Comparison of ENCODE assay signal across 22 mouse cellular contexts in the genomic region with DNA sequence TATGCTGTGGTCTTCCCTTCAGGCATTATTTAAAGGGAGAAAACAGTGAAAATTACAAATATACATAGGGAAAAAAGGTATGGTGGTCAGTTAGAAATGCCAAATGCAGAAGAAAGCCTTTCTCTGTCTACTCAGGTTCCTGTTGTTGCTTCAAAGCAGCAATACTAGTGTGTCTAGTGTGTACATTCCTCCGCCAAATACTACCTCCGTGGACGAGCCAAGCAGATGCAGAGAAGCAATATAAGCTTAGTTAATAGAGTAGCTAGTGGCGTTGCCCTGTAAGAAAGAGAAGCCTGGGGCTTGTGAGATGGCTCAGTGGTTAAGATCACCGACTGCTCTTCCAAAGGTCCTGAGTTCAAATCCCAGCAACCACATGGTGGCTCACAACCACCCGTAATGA.
A peak's percentile ranks its signal among the peaks of the same experiment; 100 is the strongest.
DNase-seq lines count a peak whose midpoint lies in the region; ATAC-seq and TF ChIP-seq lines count a peak whose summit lies in the region.
"Had no signal": no experiment of that assay in that cellular context is flagged by ENCODE, and none has a peak within 500 bp of the region (broad histone marks: within the 10 kb centered on the region; RNA-seq: fewer than 3 reads in every experiment).

No protein-coding gene starts in this region.

- ATAC-seq in hindbrain, embryonic 14.5 days (ENCODE audit: low FRiP score), result no peak
- no peak for ATAC-seq in hindbrain, embryonic 12.5 days (ENCODE audit: low FRiP score)
- no peak for ATAC-seq in neural tube, embryonic 13.5 days (ENCODE audit: low read depth)
- 0 out of 2 replicates have a peak, but pooled peaks have one; percentile 3 for ATAC-seq in forebrain, embryonic 13.5 days
- ATAC-seq in forebrain, postnatal 0 days, result no peak
- ATAC-seq: activated CD4-positive, CD25-positive, alpha-beta regulatory T cell, adult 4 months; intestine, embryonic 15.5 days; Patski had no signal

- H3K4me1 ChIP-seq in hindbrain, embryonic 14.5 days (replicated peaks; ENCODE audit: control insufficient read depth, insufficient read depth, low read length), result 0 out of 2 replicates have a peak, but pooled peaks cover 12% of the 10 kb centered on the region
- H3K4me1 ChIP-seq in hindbrain, embryonic 12.5 days, result peaks cover 7% of the 10 kb centered on the region
- H3K4me1 ChIP-seq in neural tube, embryonic 13.5 days (replicated peaks), result peaks cover 20% of the 10 kb centered on the region
- H3K4me1 ChIP-seq in forebrain, embryonic 13.5 days, result peaks cover 35% of the 10 kb centered on the region
- no peaks in the 10 kb centered on the region for H3K4me1 ChIP-seq in forebrain, postnatal 0 days (ENCODE audit: insufficient read depth)
- H3K4me1 ChIP-seq: embryonic facial prominence, embryonic 12.5 days; intestine, embryonic 15.5 days had no signal

- no peak overlapping the region for H3K4me2 ChIP-seq in hindbrain, embryonic 14.5 days (replicated peaks)
- H3K4me2 ChIP-seq in hindbrain, embryonic 12.5 days (replicated peaks), result no peak overlapping the region
- H3K4me2 ChIP-seq in neural tube, embryonic 13.5 days, result no peak overlapping the region
- no peak overlapping the region for H3K4me2 ChIP-seq in forebrain, embryonic 13.5 days
- H3K4me2 ChIP-seq in forebrain, postnatal 0 days (ENCODE audit: low read depth), result no peak overlapping the region
- H3K4me2 ChIP-seq: embryonic facial prominence, embryonic 12.5 days; heart, embryonic 11.5 days; intestine, embryonic 15.5 days had no signal

- H3K9me3 ChIP-seq in hindbrain, embryonic 14.5 days (ENCODE audit: control insufficient read depth, low read length), result no peaks in the 10 kb centered on the region
- H3K9me3 ChIP-seq in hindbrain, embryonic 12.5 days (replicated peaks), result no peaks in the 10 kb centered on the region
- H3K9me3 ChIP-seq in neural tube, embryonic 13.5 days, result no peaks in the 10 kb centered on the region
- H3K9me3 ChIP-seq in forebrain, embryonic 13.5 days (replicated peaks), result no peaks in the 10 kb centered on the region
- H3K9me3 ChIP-seq in forebrain, postnatal 0 days (ENCODE audit: low read length), result no peaks in the 10 kb centered on the region
- H3K9me3 ChIP-seq: embryonic facial prominence, embryonic 12.5 days; intestine, embryonic 15.5 days had no signal

- H3K27me3 ChIP-seq in hindbrain, embryonic 14.5 days (ENCODE audit: control insufficient read depth, insufficient read depth, low read length), result no peaks in the 10 kb centered on the region
- H3K27me3 ChIP-seq in hindbrain, embryonic 12.5 days, result 0 out of 2 replicates have a peak, but pooled peaks cover 5% of the 10 kb centered on the region
- no peaks in the 10 kb centered on the region for H3K27me3 ChIP-seq in neural tube, embryonic 13.5 days
- no peaks in the 10 kb centered on the region for H3K27me3 ChIP-seq in forebrain, embryonic 13.5 days
- no peaks in the 10 kb centered on the region for H3K27me3 ChIP-seq in forebrain, postnatal 0 days (ENCODE audit: insufficient read depth, low read length)
- H3K27me3 ChIP-seq: CH12.LX; embryonic facial prominence, embryonic 12.5 days; intestine, embryonic 15.5 days; Patski had no signal

- no peak overlapping the region for H3K4me3 ChIP-seq in hindbrain, embryonic 14.5 days (replicated peaks; ENCODE audit: low read length)
- no peak overlapping the region for H3K4me3 ChIP-seq in hindbrain, embryonic 12.5 days
- H3K4me3 ChIP-seq in neural tube, embryonic 13.5 days, result no peak overlapping the region
- no peak overlapping the region for H3K4me3 ChIP-seq in forebrain, embryonic 13.5 days
- H3K4me3 ChIP-seq in forebrain, postnatal 0 days (ENCODE audit: low read depth, low read length), result no peak overlapping the region
- H3K4me3 ChIP-seq: embryonic facial prominence, embryonic 12.5 days; heart, adult 2 months; intestine, embryonic 15.5 days had no signal

- no peak for TF ChIP-seq CTCF in forebrain, postnatal 0 days (IDR thresholded peaks at IDR 0.05; ENCODE audit: low read depth)

- H3K36me3 ChIP-seq in hindbrain, embryonic 14.5 days (replicated peaks; ENCODE audit: control insufficient read depth, insufficient read depth), result no peaks in the 10 kb centered on the region
- H3K36me3 ChIP-seq in hindbrain, embryonic 12.5 days, result no peaks in the 10 kb centered on the region
- no peaks in the 10 kb centered on the region for H3K36me3 ChIP-seq in neural tube, embryonic 13.5 days
- no peaks in the 10 kb centered on the region for H3K36me3 ChIP-seq in forebrain, embryonic 13.5 days (ENCODE audit: poor library complexity, severe bottlenecking)
- H3K36me3 ChIP-seq in forebrain, postnatal 0 days (ENCODE audit: insufficient read depth), result no peaks in the 10 kb centered on the region
- H3K36me3 ChIP-seq: embryonic facial prominence, embryonic 12.5 days; intestine, embryonic 15.5 days had no signal

- H3K9ac ChIP-seq in hindbrain, embryonic 14.5 days, result no peak overlapping the region
- H3K9ac ChIP-seq in hindbrain, embryonic 12.5 days, result no peak overlapping the region
- no peak overlapping the region for H3K9ac ChIP-seq in neural tube, embryonic 13.5 days
- no peak overlapping the region for H3K9ac ChIP-seq in forebrain, embryonic 13.5 days
- H3K9ac ChIP-seq in forebrain, postnatal 0 days, result no peak overlapping the region
- H3K9ac ChIP-seq: embryonic facial prominence, embryonic 12.5 days; intestine, embryonic 15.5 days had no signal

- no peak for DNase-seq in hindbrain, embryonic 14.5 days (ENCODE audit: low spot score)
- DNase-seq in neural tube, embryonic 10.5 days (ENCODE audit: extremely low spot score, low spot score), result no peak
- no peak for DNase-seq in forebrain, postnatal 0 days
- DNase-seq in kidney, postnatal 25 days, result no peak
- DNase-seq in lung, postnatal 36 days, result no peak
- DNase-seq: adrenal gland, adult 2 months; adrenal gland, postnatal 25 days; cerebellum, adult 11 months; cerebellum, adult 8-10 months; cerebellum, postnatal 14 days; gastrocnemius, postnatal 10 days; heart, adult 2 months; kidney, adult 18-20 months had no signal

- peak overlapping the region; percentile 46; the same call in 1 of the 2 replicates for H3K27ac ChIP-seq in hindbrain, embryonic 14.5 days
- H3K27ac ChIP-seq in hindbrain, embryonic 12.5 days, result no peak overlapping the region
- 0 out of 2 replicates have a peak overlapping the region, but pooled peaks have one; percentile 1 for H3K27ac ChIP-seq in neural tube, embryonic 13.5 days (replicated peaks)
- peak overlapping the region; percentile 76 for H3K27ac ChIP-seq in forebrain, embryonic 13.5 days
- 0 out of 2 replicates have a peak overlapping the region, but pooled peaks have one; percentile 35 for H3K27ac ChIP-seq in forebrain, postnatal 0 days (ENCODE audit: low read depth, low read length)
- H3K27ac ChIP-seq: embryonic facial prominence, embryonic 12.5 days; heart, adult 2 months; intestine, embryonic 15.5 days had no signal

- WGBS in hindbrain, embryonic 14.5 days, result 74% methylated on average over 6 of the region's 6 CpGs
- WGBS in hindbrain, embryonic 12.5 days, result 78% methylated on average over 6 of the region's 6 CpGs
- 61% methylated on average over 6 of the region's 6 CpGs for WGBS in neural tube, embryonic 13.5 days
- WGBS in forebrain, embryonic 13.5 days, result 41% methylated on average over 6 of the region's 6 CpGs
- WGBS in forebrain, postnatal 0 days, result 30% methylated on average over 6 of the region's 6 CpGs
